Mouse (Mus musculus): ENCODE results near the gene Mark2. TPM values are rescaled to one million over a fixed set of nuclear protein-coding genes. Genes with fewer than 3 reads are reported as not detected.

Gene Mark2
- 46.8 and 53.6 TPM in 2 replicates for polyA plus RNA-seq (2014; fragmentation: Nextera tagmentation; extraction: Ambion mirVana)

- ATAC-seq (ENCODE audit: insufficient number of reproducible peaks, low FRiP score, low TSS enrichment, low read depth) = peak; percentile 93
- Histone ChIP-seq H3K9ac (ENCODE audit: low read length) (peak within 1 kb of the TSS; percentile 94), H3K9me3 (ENCODE audit: control insufficient read depth, low read length) (no peaks in the 10 kb centered on the region), H3K27ac (replicated peaks; ENCODE audit: low read depth, low read length) (peak within 1 kb of the TSS; percentile 45; the same call in 1 of the 2 replicates), H3K4me2 (ENCODE audit: low read depth, severe bottlenecking) (peak within 1 kb of the TSS; percentile 74), H3K4me3 (ENCODE audit: low read depth, low read length) (peak within 1 kb of the TSS; percentile 91), H3K36me3 (ENCODE audit: control insufficient read depth, insufficient read depth, low read length) (no peaks in the 10 kb centered on the region), H3K27me3 (ENCODE audit: control insufficient read depth, insufficient read depth, low read length) (no peaks in the 10 kb centered on the region), H3K4me1 (ENCODE audit: control insufficient read depth, insufficient read depth, low read length) (peaks cover 20% of the 10 kb centered on the region)
- WGBS = 2% methylated on average over 61 of the region's 63 CpGs
- DNase-seq (ENCODE audit: low spot score) = peak; percentile 99
Observed at GRCm38 (mm10) chr19:7341512-7342397, at the start of gene Mark2. Gene Mark2 (minus strand): TSS chr19:7341860.

GRCm38 (mm10) chr19:7388488-7388887 is 46.8 kb upstream of the Mark2 start:
- H3K9me3 ChIP-seq (ENCODE audit: control insufficient read depth, low read length) = peaks cover 7% of the 10 kb centered on the region; the same call in 1 of the 2 replicates
- ATAC-seq (ENCODE audit: insufficient number of reproducible peaks, low FRiP score, low TSS enrichment, low read depth) (no peak), DNase-seq (ENCODE audit: low spot score) (no peak)
- no peak overlapping the region for H3K9ac ChIP-seq (ENCODE audit: low read length)
- no peak overlapping the region for H3K4me3 ChIP-seq (ENCODE audit: low read depth, low read length)
- no peak overlapping the region for H3K27ac ChIP-seq (replicated peaks; ENCODE audit: low read depth, low read length)
- no peak overlapping the region for H3K4me2 ChIP-seq (ENCODE audit: low read depth, severe bottlenecking)
- H3K4me1 ChIP-seq (ENCODE audit: control insufficient read depth, insufficient read depth, low read length) = peaks cover 3% of the 10 kb centered on the region; the same call in 1 of the 2 replicates
- no peaks in the 10 kb centered on the region for H3K36me3 ChIP-seq (ENCODE audit: control insufficient read depth, insufficient read depth, low read length)
- no peaks in the 10 kb centered on the region for H3K27me3 ChIP-seq (ENCODE audit: control insufficient read depth, insufficient read depth, low read length)
- WGBS = 89% methylated on average over 6 of the region's 6 CpGs

- ATAC-seq (ENCODE audit: insufficient number of reproducible peaks, low FRiP score, low TSS enrichment, low read depth) (no peak), DNase-seq (ENCODE audit: low spot score) (no peak)
- H3K27ac ChIP-seq (replicated peaks; ENCODE audit: low read depth, low read length) = no peak overlapping the region
- 74% methylated on average over 2 of the region's 2 CpGs for WGBS
- no peaks in the 10 kb centered on the region for H3K27me3 ChIP-seq (ENCODE audit: control insufficient read depth, insufficient read depth, low read length)
- peaks cover 7% of the 10 kb centered on the region; the same call in 1 of the 2 replicates for H3K9me3 ChIP-seq (ENCODE audit: control insufficient read depth, low read length)
- no peaks in the 10 kb centered on the region for H3K36me3 ChIP-seq (ENCODE audit: control insufficient read depth, insufficient read depth, low read length)
- no peak overlapping the region for H3K4me2 ChIP-seq (ENCODE audit: low read depth, severe bottlenecking)
- H3K4me1 ChIP-seq (ENCODE audit: control insufficient read depth, insufficient read depth, low read length) = peaks cover 11% of the 10 kb centered on the region
- no peak overlapping the region for H3K4me3 ChIP-seq (ENCODE audit: low read depth, low read length)
- H3K9ac ChIP-seq (ENCODE audit: low read length) = no peak overlapping the region
Observed at GRCm38 (mm10) chr19:7386042-7386441, 44.4 kb upstream of the Mark2 start.

- no peaks in the 10 kb centered on the region for H3K27me3 ChIP-seq (ENCODE audit: control insufficient read depth, insufficient read depth, low read length)
- H3K9ac ChIP-seq (ENCODE audit: low read length) = peak within 1 kb of the TSS; percentile 94
- no peaks in the 10 kb centered on the region for H3K36me3 ChIP-seq (ENCODE audit: control insufficient read depth, insufficient read depth, low read length)
- peak within 1 kb of the TSS; percentile 92 for H3K4me3 ChIP-seq (ENCODE audit: low read depth, low read length)
- H3K9me3 ChIP-seq (ENCODE audit: control insufficient read depth, low read length) = peaks cover 4% of the 10 kb centered on the region; the same call in 1 of the 2 replicates
- H3K27ac ChIP-seq (replicated peaks; ENCODE audit: low read depth, low read length) = peak within 1 kb of the TSS; percentile 92
- 2% methylated on average over 50 of the region's 52 CpGs for WGBS
- H3K4me1 ChIP-seq (ENCODE audit: control insufficient read depth, insufficient read depth, low read length) = peaks cover 11% of the 10 kb centered on the region
- H3K4me2 ChIP-seq (ENCODE audit: low read depth, severe bottlenecking) = peak within 1 kb of the TSS; percentile 88
- ATAC-seq (ENCODE audit: insufficient number of reproducible peaks, low FRiP score, low TSS enrichment, low read depth) = peak; percentile 99
- DNase-seq (ENCODE audit: low spot score) = peak; percentile 99
Observed at GRCm38 (mm10) chr19:7382903-7383865, 41.5 kb upstream of the Mark2 start, which contains the start of gene Spindoc. Gene Spindoc (minus strand): TSS chr19:7382994.

GRCm38 (mm10) chr19:7382248-7382902 is 40.7 kb upstream of the Mark2 start:
- H3K9me3 ChIP-seq (ENCODE audit: control insufficient read depth, low read length) = no peaks in the 10 kb centered on the region; the same call in 1 of the 2 replicates
- H3K9ac ChIP-seq (ENCODE audit: low read length) = peak overlapping the region; percentile 94
- H3K36me3 ChIP-seq (ENCODE audit: control insufficient read depth, insufficient read depth, low read length) = no peaks in the 10 kb centered on the region
- H3K27ac ChIP-seq (replicated peaks; ENCODE audit: low read depth, low read length) = peak overlapping the region; percentile 92
- H3K4me2 ChIP-seq (ENCODE audit: low read depth, severe bottlenecking) = peak overlapping the region; percentile 88
- peaks cover 11% of the 10 kb centered on the region for H3K4me1 ChIP-seq (ENCODE audit: control insufficient read depth, insufficient read depth, low read length)
- WGBS = under 1% methylated on average over 52 of the region's 60 CpGs
- H3K4me3 ChIP-seq (ENCODE audit: low read depth, low read length) = peak overlapping the region; percentile 92
- DNase-seq (ENCODE audit: low spot score) (peak; percentile 86), ATAC-seq (ENCODE audit: insufficient number of reproducible peaks, low FRiP score, low TSS enrichment, low read depth) (peak; percentile 72)
- no peaks in the 10 kb centered on the region for H3K27me3 ChIP-seq (ENCODE audit: control insufficient read depth, insufficient read depth, low read length)

GRCm38 (mm10) chr19:7381906-7382247 is 40.2 kb upstream of the Mark2 start:
- H3K27me3 ChIP-seq (ENCODE audit: control insufficient read depth, insufficient read depth, low read length) = no peaks in the 10 kb centered on the region
- H3K9ac ChIP-seq (ENCODE audit: low read length) = peak overlapping the region; percentile 94
- peak overlapping the region; percentile 88 for H3K4me2 ChIP-seq (ENCODE audit: low read depth, severe bottlenecking)
- H3K27ac ChIP-seq (replicated peaks; ENCODE audit: low read depth, low read length) = peak overlapping the region; percentile 92
- DNase-seq (ENCODE audit: low spot score) = no peak
- no peaks in the 10 kb centered on the region; the same call in 1 of the 2 replicates for H3K9me3 ChIP-seq (ENCODE audit: control insufficient read depth, low read length)
- no peaks in the 10 kb centered on the region for H3K36me3 ChIP-seq (ENCODE audit: control insufficient read depth, insufficient read depth, low read length)
- 2% methylated on average over 8 of the region's 8 CpGs for WGBS
- H3K4me1 ChIP-seq (ENCODE audit: control insufficient read depth, insufficient read depth, low read length) = peaks cover 11% of the 10 kb centered on the region
- peak overlapping the region; percentile 92 for H3K4me3 ChIP-seq (ENCODE audit: low read depth, low read length)
- ATAC-seq (ENCODE audit: insufficient number of reproducible peaks, low FRiP score, low TSS enrichment, low read depth) = no peak

GRCm38 (mm10) chr19:7377639-7378038 is 36.0 kb upstream of the Mark2 start:
- ATAC-seq (ENCODE audit: insufficient number of reproducible peaks, low FRiP score, low TSS enrichment, low read depth) (no peak), DNase-seq (ENCODE audit: low spot score) (no peak)
- Histone ChIP-seq H3K4me1 (ENCODE audit: control insufficient read depth, insufficient read depth, low read length) (peaks cover 6% of the 10 kb centered on the region), H3K36me3 (ENCODE audit: control insufficient read depth, insufficient read depth, low read length) (peaks cover 28% of the 10 kb centered on the region), H3K4me3 (ENCODE audit: low read depth, low read length) (no peak overlapping the region), H3K9ac (ENCODE audit: low read length) (no peak overlapping the region), H3K4me2 (ENCODE audit: low read depth, severe bottlenecking) (no peak overlapping the region), H3K9me3 (ENCODE audit: control insufficient read depth, low read length) (no peaks in the 10 kb centered on the region), H3K27ac (replicated peaks; ENCODE audit: low read depth, low read length) (no peak overlapping the region), H3K27me3 (ENCODE audit: control insufficient read depth, insufficient read depth, low read length) (no peaks in the 10 kb centered on the region)
- WGBS = 89% methylated on average over 2 of the region's 2 CpGs
